Mouse (Mus musculus) midbrain, embryonic 16.5 days (tissue): ENCODE measurements around the gene Zcrb1. TPM values are rescaled to one million over a fixed set of nuclear protein-coding genes. Genes with fewer than 3 reads are reported as not detected.

Experiments used
- ATAC-seq: fragments of 200-750 bp; cut with Nextera tagmentation; 2 replicates; pipeline ENCODE4 v1.8.0; 2017; ENCODE audit warnings: moderate TSS enrichment
- H3K27ac ChIP-seq: fragments of 300-500 bp; sonication (generic); 2 replicates; pipeline ENCODE4 v1.5.1; 2014; ENCODE audit warnings: mild to moderate bottlenecking, low read length, mixed read lengths
- H3K27me3 ChIP-seq: fragments of 300-500 bp; sonication (generic); 2 replicates; pipeline ENCODE4 v1.6.1; 2014; ENCODE audit warnings: low read depth, low read length, mixed read lengths; ENCODE audit not compliant: control insufficient read depth, insufficient read depth
- H3K36me3 ChIP-seq: fragments of 300-500 bp; sonication (generic); 2 replicates; pipeline ENCODE4 v1.6.1; 2014; ENCODE audit warnings: mild to moderate bottlenecking, low read length, moderate library complexity, mixed read lengths; ENCODE audit not compliant: control insufficient read depth, insufficient read depth
- H3K4me1 ChIP-seq: fragments of 300-500 bp; sonication (generic); 2 replicates; pipeline ENCODE4 v1.6.1; 2014; ENCODE audit warnings: mild to moderate bottlenecking, low read length, mixed read lengths; ENCODE audit not compliant: control insufficient read depth, insufficient read depth
- H3K4me2 ChIP-seq: fragments of 300-500 bp; sonication (generic); 2 replicates; pipeline ENCODE4 v1.6.1; 2014; ENCODE audit warnings: mild to moderate bottlenecking, low read length, mixed read lengths
- H3K4me3 ChIP-seq: fragments of 300-500 bp; sonication (generic); 2 replicates; pipeline ENCODE4 v1.5.1; 2014; ENCODE audit warnings: low read depth, mild to moderate bottlenecking, low read length, moderate library complexity, mixed read lengths
- H3K9ac ChIP-seq: fragments of 300-500 bp; sonication (generic); 2 replicates; pipeline ENCODE4 v1.6.1; 2014; ENCODE audit warnings: low read depth, low read length, mixed read lengths
- H3K9me3 ChIP-seq: fragments of 300-500 bp; sonication (generic); replicated peaks from 2 replicates; pipeline ENCODE4 v1.6.1; 2014; ENCODE audit warnings: mild to moderate bottlenecking, low read length, mixed read lengths; ENCODE audit not compliant: control insufficient read depth, poor library complexity, severe bottlenecking
- WGBS: fragments of 180-500 bp; shearing (Covaris S2); extraction: QIAGEN DNeasy Blood & Tissue Kit; methylation state at CpG from one replicate; pipeline ENCODE4 v1.1.7; 2014; 5-methylcytosine and 5-hydroxymethylcytosine counted together
- polyA plus RNA-seq: library from polyadenylated mRNA; unstranded; fragments of >200 nt; fragmentation: Nextera tagmentation; extraction: Ambion mirVana; gene quantifications from 2 replicates; pipeline ENCODE4 v1.2.1, GENCODE M21; 2015

The Zcrb1 gene
- 151 and 161 TPM in 2 replicates for polyA plus RNA-seq

DNA sequence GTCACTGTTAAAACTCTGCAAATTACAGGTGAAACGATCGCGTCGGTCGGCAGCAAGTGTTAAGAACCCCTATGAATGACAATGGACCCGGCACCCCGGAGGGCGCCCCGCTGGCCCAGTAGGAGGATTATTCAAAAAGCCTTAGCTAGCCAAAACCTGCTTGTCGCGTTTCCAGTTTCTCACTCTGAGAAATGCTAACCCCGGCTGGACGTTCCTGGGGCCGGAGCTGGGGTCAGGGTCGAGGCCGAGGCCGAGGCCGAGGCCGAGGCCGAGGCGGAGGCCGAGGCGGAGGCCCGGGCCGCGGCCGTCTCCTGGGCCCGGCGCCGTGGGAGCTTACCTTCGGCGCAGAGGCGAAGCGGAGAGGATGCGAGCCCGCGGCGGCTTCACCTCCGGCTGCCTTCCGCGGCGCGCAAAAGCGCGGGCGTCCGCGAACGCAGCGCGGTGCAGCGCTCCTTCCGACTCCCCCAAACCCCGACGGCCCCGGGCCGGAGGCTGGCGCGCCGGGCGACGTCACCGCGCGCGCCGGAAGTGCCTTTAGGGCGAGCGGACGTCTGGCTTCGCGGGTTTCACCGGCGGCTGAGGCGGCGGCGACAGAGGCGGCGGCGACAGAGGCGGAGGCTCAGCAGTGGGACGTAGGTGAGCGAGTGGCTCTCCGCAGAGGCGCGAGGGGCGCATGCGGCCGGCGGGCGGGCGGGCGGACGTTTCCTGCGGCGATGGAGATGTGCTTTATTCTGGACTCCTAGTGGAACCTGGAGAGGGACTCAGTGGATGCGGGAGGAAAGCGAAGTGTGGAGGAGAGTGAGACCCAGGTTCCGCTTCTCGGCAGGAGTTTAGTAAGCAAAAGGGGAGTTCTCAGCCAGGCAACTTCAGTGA lies at the start of gene Zcrb1, which contains the start of gene Pphln1:
Gene Zcrb1 (minus strand): TSS at position 509 of the 873 bp plus-strand sequence.
Gene Pphln1 (plus strand): TSS at position 525 of the 873 bp plus-strand sequence.
- under 1% methylated on average over 99 of the region's 100 CpGs for WGBS
- Histone ChIP-seq H3K4me3 (peak within 1 kb of the TSS; percentile 98), H3K4me2 (peak within 1 kb of the TSS; percentile 90), H3K27me3 (no peaks in the 10 kb centered on the region), H3K36me3 (peaks cover 3% of the 10 kb centered on the region; the same call in 1 of the 2 replicates), H3K9ac (peak within 1 kb of the TSS; percentile 93), H3K27ac (peak within 1 kb of the TSS; percentile 90), H3K9me3 (no peaks in the 10 kb centered on the region), H3K4me1 (peaks cover 28% of the 10 kb centered on the region)
- ATAC-seq, result peak; percentile 96

DNA sequence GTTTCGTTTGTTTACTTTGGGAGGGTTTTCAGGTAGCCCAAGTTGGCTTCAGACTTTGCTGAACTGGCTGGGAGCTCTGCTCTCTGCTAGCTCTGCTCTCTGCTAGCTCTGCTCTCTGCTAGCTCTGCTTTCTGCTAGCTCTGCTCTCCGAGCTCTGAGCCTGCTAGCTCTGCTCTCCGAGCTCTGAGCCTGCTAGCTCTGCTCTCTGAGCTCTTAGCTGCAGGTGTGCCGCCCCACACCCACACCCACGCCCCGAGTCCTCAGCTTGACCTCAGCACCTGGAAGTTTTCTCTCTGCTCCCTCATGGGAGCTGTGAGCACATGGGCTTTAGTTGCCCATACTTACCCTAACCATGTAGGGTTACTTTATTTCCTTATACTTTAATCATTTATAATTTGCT lies 45.5 kb upstream of the Zcrb1 start:
- Histone ChIP-seq H3K9me3 (no peaks in the 10 kb centered on the region), H3K4me3 (no peak overlapping the region), H3K27ac (no peak overlapping the region), H3K4me2 (no peak overlapping the region), H3K36me3 (peaks cover 14% of the 10 kb centered on the region), H3K27me3 (no peaks in the 10 kb centered on the region), H3K4me1 (no peaks in the 10 kb centered on the region), H3K9ac (no peak overlapping the region)
- WGBS, result 97% methylated on average over 6 of the region's 6 CpGs
- no peak for ATAC-seq

DNA sequence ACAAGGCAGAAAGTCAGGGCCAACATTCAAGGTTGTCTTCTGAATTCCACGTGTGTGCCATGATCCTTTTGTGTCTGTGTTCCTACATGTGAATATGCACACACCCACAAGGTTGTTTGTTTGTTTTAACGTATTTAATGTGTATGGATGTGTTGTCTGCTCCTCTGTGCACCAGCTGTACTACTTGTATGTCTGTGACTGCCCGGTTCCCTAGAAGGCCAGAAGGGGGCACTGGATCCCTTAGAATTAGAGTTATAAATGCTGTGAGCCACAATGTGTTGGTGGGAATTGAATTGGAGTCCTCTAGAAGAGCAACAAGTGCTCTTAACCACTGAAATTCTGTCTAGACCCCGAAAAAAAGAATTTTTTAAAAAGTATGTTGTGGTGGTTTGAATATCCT lies 44.1 kb upstream of the Zcrb1 start:
- 91% methylated on average over 4 of the region's 4 CpGs for WGBS
- Histone ChIP-seq H3K4me1 (0 out of 2 replicates have a peak, but pooled peaks cover 2% of the 10 kb centered on the region), H3K4me2 (no peak overlapping the region), H3K27me3 (no peaks in the 10 kb centered on the region), H3K36me3 (peaks cover 14% of the 10 kb centered on the region), H3K9me3 (no peaks in the 10 kb centered on the region), H3K9ac (no peak overlapping the region), H3K4me3 (no peak overlapping the region), H3K27ac (no peak overlapping the region)
- no peak for ATAC-seq

DNA sequence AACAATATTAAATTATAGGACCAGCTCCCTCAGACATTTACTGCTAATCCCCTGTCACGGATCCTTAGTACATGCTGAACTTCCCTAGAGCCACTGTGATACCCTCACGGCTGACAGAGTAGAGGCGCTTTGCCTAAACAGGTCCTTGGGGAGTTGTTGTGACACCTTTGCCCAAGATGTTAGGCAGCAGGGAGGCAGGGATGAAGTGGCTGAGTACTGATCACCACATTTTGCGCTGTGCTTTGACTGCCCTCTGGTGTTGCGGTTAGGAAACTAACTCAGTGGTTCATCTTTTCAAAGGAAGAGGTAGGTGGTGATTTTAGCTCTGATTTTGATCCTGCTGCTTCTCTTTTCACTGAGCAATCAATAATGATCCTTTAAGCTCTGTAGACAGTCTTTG lies 40.5 kb upstream of the Zcrb1 start:
- WGBS, result 41% methylated on average over 5 of the region's 5 CpGs
- no peak overlapping the region for H3K4me2 ChIP-seq
- ATAC-seq, result peak; percentile 64; the same call in 1 of the 2 replicates

DNA sequence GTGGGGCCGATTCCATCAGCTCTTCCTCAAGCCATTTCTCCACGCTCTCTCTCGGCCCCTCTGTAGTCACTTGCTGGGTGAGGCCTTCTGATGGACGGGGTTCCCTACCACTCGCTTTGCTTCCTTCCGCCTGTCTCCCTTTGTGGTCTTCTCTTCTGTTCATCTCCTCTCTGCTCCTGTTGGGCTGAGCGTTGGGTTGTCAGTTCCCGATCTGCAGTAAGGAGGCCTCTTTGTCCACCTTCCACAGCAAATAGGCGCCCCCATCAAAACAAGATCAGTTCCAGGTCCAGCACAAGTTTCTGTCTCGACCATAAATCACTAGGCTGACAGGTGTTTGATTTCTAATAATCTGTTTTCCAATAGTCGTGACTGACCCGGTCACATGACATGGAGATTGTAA lies 37.9 kb upstream of the Zcrb1 start:
- Histone ChIP-seq H3K9me3 (no peaks in the 10 kb centered on the region), H3K4me3 (no peak overlapping the region), H3K27me3 (no peaks in the 10 kb centered on the region), H3K27ac (no peak overlapping the region), H3K9ac (no peak overlapping the region), H3K36me3 (no peaks in the 10 kb centered on the region), H3K4me2 (no peak overlapping the region), H3K4me1 (0 out of 2 replicates have a peak, but pooled peaks cover 2% of the 10 kb centered on the region)
- WGBS, result 93% methylated on average over 12 of the region's 12 CpGs
- no peak for ATAC-seq

More for the DNA sequence above, 40.5 kb upstream of the Zcrb1 start:
- Histone ChIP-seq H3K4me1 (0 out of 2 replicates have a peak, but pooled peaks cover 2% of the 10 kb centered on the region), H3K36me3 (peaks cover 14% of the 10 kb centered on the region), H3K27me3 (no peaks in the 10 kb centered on the region), H3K4me3 (no peak overlapping the region), H3K27ac (no peak overlapping the region), H3K9me3 (no peaks in the 10 kb centered on the region), H3K9ac (no peak overlapping the region)

DNA sequence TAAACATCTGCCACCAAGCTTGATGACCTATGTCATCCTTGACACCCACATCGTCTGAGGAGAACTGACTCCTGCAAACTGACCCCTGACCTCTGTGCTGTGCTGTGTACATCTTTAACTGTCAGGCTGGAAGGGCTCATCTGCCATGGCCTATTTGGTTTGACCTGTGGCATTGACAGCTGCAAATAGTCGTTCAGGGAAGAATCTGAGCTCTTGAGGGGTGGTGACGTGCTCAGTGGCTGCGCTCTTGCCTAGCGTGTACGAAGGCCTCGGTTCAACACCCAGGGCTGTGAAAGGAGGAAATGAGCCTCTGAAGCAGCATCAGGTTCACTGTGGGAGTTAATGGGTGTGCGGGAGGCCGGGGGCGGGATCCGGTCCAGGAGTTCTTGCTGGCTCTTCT lies 35.7 kb upstream of the Zcrb1 start:
- H3K9ac ChIP-seq, result no peak overlapping the region
- H3K27me3 ChIP-seq, result no peaks in the 10 kb centered on the region
- 76% methylated on average over 11 of the region's 11 CpGs for WGBS
- no peak overlapping the region for H3K4me2 ChIP-seq
- no peak for ATAC-seq
- no peaks in the 10 kb centered on the region for H3K36me3 ChIP-seq
- 0 out of 2 replicates have a peak, but pooled peaks cover 2% of the 10 kb centered on the region for H3K4me1 ChIP-seq
- no peak overlapping the region for H3K4me3 ChIP-seq
- no peaks in the 10 kb centered on the region for H3K9me3 ChIP-seq
- no peak overlapping the region for H3K27ac ChIP-seq

DNA sequence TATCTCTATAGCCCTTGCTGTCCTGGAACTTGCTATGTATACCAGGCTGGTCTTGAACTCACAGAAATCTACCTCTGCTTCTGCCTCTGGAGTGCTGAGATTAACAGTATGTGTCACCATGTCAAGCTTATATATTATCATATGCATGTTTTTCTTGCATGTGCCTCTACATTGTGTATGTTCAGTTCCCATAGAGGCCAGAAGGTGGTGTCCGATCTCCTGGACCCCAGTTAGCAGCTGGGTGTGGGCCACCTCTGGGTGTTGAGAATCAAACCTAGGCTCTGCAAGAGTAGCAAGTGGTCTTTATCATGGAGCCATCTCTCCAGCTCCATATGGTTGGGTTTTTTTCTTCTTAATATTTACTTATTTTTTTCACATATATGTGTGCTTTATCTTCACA lies 24.4 kb upstream of the Zcrb1 start:
- H3K9me3 ChIP-seq, result no peaks in the 10 kb centered on the region
- no peak overlapping the region for H3K4me3 ChIP-seq
- H3K4me2 ChIP-seq, result no peak overlapping the region
- 95% methylated on average over 1 of the region's 1 CpGs for WGBS
- no peak for ATAC-seq
- H3K27ac ChIP-seq, result no peak overlapping the region
- H3K36me3 ChIP-seq, result peaks cover 4% of the 10 kb centered on the region
- H3K4me1 ChIP-seq, result no peaks in the 10 kb centered on the region
- no peaks in the 10 kb centered on the region for H3K27me3 ChIP-seq
- no peak overlapping the region for H3K9ac ChIP-seq

DNA sequence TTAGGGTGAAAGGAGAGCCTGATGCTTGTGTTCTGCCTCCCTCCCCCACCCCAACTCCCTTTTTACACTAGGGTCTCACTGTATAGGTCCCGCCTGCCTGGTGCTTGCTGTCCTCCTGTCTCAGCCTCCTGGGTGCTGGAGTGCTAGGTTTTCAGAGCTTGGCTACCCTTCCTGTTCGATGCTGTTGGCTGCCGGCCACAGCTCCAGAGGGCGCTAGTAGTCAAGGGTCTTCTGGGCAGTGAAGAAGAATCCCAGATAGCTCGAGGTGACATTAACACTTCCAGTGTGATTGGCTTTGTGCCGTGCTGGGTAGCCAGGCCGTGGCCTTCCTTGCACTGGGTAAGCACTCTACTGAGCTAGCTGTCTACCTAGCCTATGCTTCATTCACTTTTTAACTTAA lies 22.5 kb upstream of the Zcrb1 start:
- no peak overlapping the region for H3K4me2 ChIP-seq

DNA sequence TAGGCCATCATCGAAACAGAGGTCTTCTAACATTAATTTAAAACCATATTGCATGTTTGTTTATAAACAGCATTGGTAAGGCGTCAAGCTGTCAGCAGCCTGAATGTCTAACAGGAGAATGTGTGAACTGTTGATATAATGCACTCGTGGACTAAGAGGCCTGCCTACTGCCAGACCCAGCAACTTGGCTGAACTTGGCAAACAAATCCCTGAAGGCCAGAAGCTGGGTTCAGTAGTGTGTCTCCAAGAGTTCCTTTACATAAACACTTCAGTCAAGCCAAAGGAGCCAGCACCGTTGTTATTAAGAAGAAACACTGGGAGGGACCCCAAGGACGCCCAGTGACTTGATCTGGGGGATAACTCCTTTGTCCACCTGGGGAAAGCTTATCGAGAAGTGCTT lies 18.2 kb upstream of the Zcrb1 start:
- Histone ChIP-seq H3K9ac (no peak overlapping the region), H3K27me3 (no peaks in the 10 kb centered on the region), H3K4me3 (no peak overlapping the region), H3K4me1 (no peaks in the 10 kb centered on the region), H3K9me3 (no peaks in the 10 kb centered on the region), H3K27ac (no peak overlapping the region), H3K36me3 (peaks cover 6% of the 10 kb centered on the region), H3K4me2 (no peak overlapping the region)
- WGBS, result 91% methylated on average over 6 of the region's 6 CpGs
- no peak for ATAC-seq

More for the DNA sequence above, 22.5 kb upstream of the Zcrb1 start:
- 87% methylated on average over 7 of the region's 7 CpGs for WGBS
- Histone ChIP-seq H3K36me3 (peaks cover 4% of the 10 kb centered on the region), H3K4me1 (no peaks in the 10 kb centered on the region), H3K4me3 (no peak overlapping the region), H3K9me3 (no peaks in the 10 kb centered on the region), H3K27me3 (no peaks in the 10 kb centered on the region), H3K9ac (no peak overlapping the region), H3K27ac (no peak overlapping the region)
- ATAC-seq, result no peak
